8 mouse cellular contexts compared by ENCODE assay signal in genomic region chr14:99578665-99579064, GRCm38 (mm10).
DNase-seq lines count a peak whose midpoint lies in the region; ATAC-seq lines count a peak whose summit lies in the region.

No protein-coding gene starts in this region.

- no peaks in the 10 kb centered on the region for H3K27me3 ChIP-seq in forebrain, embryonic 15.5 days
- H3K27me3 ChIP-seq in forebrain, embryonic 10.5 days (ENCODE audit: poor library complexity, severe bottlenecking) = no peaks in the 10 kb centered on the region
- H3K27me3 ChIP-seq in kidney, embryonic 16.5 days (ENCODE audit: insufficient read depth, low read length) = no peaks in the 10 kb centered on the region
- no peaks in the 10 kb centered on the region for H3K27me3 ChIP-seq in stomach, embryonic 14.5 days (ENCODE audit: control insufficient read depth, insufficient read depth, low read length)

- WGBS in forebrain, embryonic 15.5 days = 66% methylated on average over 17 of the region's 17 CpGs
- WGBS in forebrain, embryonic 10.5 days = 88% methylated on average over 17 of the region's 17 CpGs
- WGBS in kidney, embryonic 16.5 days = 25% methylated on average over 17 of the region's 17 CpGs
- 40% methylated on average over 17 of the region's 17 CpGs for WGBS in stomach, embryonic 14.5 days

- H3K9ac ChIP-seq in forebrain, embryonic 15.5 days (replicated peaks) = no peak overlapping the region
- peak overlapping the region; percentile 51; the same call in 1 of the 2 replicates for H3K9ac ChIP-seq in kidney, embryonic 16.5 days (replicated peaks; ENCODE audit: low read length)
- no peak overlapping the region for H3K9ac ChIP-seq in stomach, embryonic 14.5 days (replicated peaks; ENCODE audit: low read depth, low read length)

- H3K4me1 ChIP-seq in forebrain, embryonic 15.5 days = peaks cover 6% of the 10 kb centered on the region; the same call in 1 of the 2 replicates
- H3K4me1 ChIP-seq in forebrain, embryonic 10.5 days = peaks cover 7% of the 10 kb centered on the region
- H3K4me1 ChIP-seq in kidney, embryonic 16.5 days (ENCODE audit: insufficient read depth, low read length) = 0 out of 2 replicates have a peak, but pooled peaks cover 4% of the 10 kb centered on the region
- no peaks in the 10 kb centered on the region; the same call in 1 of the 2 replicates for H3K4me1 ChIP-seq in stomach, embryonic 14.5 days (ENCODE audit: control insufficient read depth, insufficient read depth, low read length)

- H3K27ac ChIP-seq in forebrain, embryonic 15.5 days (replicated peaks) = no peak overlapping the region
- no peak overlapping the region for H3K27ac ChIP-seq in forebrain, embryonic 10.5 days
- H3K27ac ChIP-seq in kidney, embryonic 16.5 days (ENCODE audit: low read length) = peak overlapping the region; percentile 80
- peak overlapping the region; percentile 84 for H3K27ac ChIP-seq in stomach, embryonic 14.5 days (ENCODE audit: low read length)

- DNase-seq in forebrain, embryonic 10.5 days (ENCODE audit: extremely low spot score, low spot score) = no peak
- peak; percentile 11 for DNase-seq in ovary, postnatal 36 days (ENCODE audit: low spot score)
- no peak for DNase-seq in ovary, postnatal 10 days (ENCODE audit: low spot score)
- DNase-seq in spleen, adult 12 weeks (ENCODE audit: low spot score) = no peak

- H3K4me2 ChIP-seq in forebrain, embryonic 15.5 days (replicated peaks) = peak overlapping the region; percentile 7
- H3K4me2 ChIP-seq in kidney, embryonic 16.5 days (replicated peaks; ENCODE audit: low read depth, low read length) = peak overlapping the region; percentile 61
- H3K4me2 ChIP-seq in stomach, embryonic 14.5 days (replicated peaks; ENCODE audit: low read depth, low read length) = peak overlapping the region; percentile 32

- H3K36me3 ChIP-seq in forebrain, embryonic 15.5 days = no peaks in the 10 kb centered on the region
- no peaks in the 10 kb centered on the region for H3K36me3 ChIP-seq in forebrain, embryonic 10.5 days (replicated peaks)
- no peaks in the 10 kb centered on the region for H3K36me3 ChIP-seq in kidney, embryonic 16.5 days (ENCODE audit: insufficient read depth, low read length)
- no peaks in the 10 kb centered on the region for H3K36me3 ChIP-seq in stomach, embryonic 14.5 days (ENCODE audit: control insufficient read depth, insufficient read depth, low read length)

- H3K4me3 ChIP-seq in forebrain, embryonic 15.5 days = no peak overlapping the region
- H3K4me3 ChIP-seq in forebrain, embryonic 10.5 days = no peak overlapping the region
- H3K4me3 ChIP-seq in kidney, embryonic 16.5 days (ENCODE audit: low read length) = peak overlapping the region; percentile 36
- H3K4me3 ChIP-seq in stomach, embryonic 14.5 days (ENCODE audit: low read depth, low read length) = peak overlapping the region; percentile 11

- H3K9me3 ChIP-seq in forebrain, embryonic 15.5 days = no peaks in the 10 kb centered on the region
- H3K9me3 ChIP-seq in forebrain, embryonic 10.5 days = no peaks in the 10 kb centered on the region
- no peaks in the 10 kb centered on the region for H3K9me3 ChIP-seq in kidney, embryonic 16.5 days (ENCODE audit: low read length)
- H3K9me3 ChIP-seq in stomach, embryonic 14.5 days (ENCODE audit: control insufficient read depth, low read depth, low read length) = no peaks in the 10 kb centered on the region

- peak; percentile 61 for ATAC-seq in forebrain, embryonic 15.5 days (replicated peaks)
- ATAC-seq in kidney, embryonic 16.5 days (ENCODE audit: low FRiP score, low TSS enrichment) = peak; percentile 50; the same call in 1 of the 2 replicates
- ATAC-seq in stomach, embryonic 14.5 days (ENCODE audit: insufficient number of reproducible peaks, insufficient read depth, low FRiP score, low read depth) = no peak
- no peak for ATAC-seq in megakaryocyte-erythroid progenitor cell, adult 5-6 weeks (replicated peaks; ENCODE audit: low FRiP score, low TSS enrichment, poor library complexity, severe bottlenecking)

Comparison
In these comparisons a context has a peak if more than half of its experiments do, and no peak if none do; other contexts are left out.
1. ATAC-seq: peak in forebrain, embryonic 15.5 days (single experiment) and kidney, embryonic 16.5 days (single experiment); none in stomach, embryonic 14.5 days (single experiment) and megakaryocyte-erythroid progenitor cell, adult 5-6 weeks (single experiment).
2. H3K27ac ChIP-seq: peak in kidney, embryonic 16.5 days (single experiment) and stomach, embryonic 14.5 days (single experiment); none in forebrain, embryonic 15.5 days (single experiment) and forebrain, embryonic 10.5 days (single experiment).
3. H3K4me2 ChIP-seq: peak in every context shown above with its lines; median percentile 61 in kidney, embryonic 16.5 days; 32 in stomach, embryonic 14.5 days; 7 in forebrain, embryonic 15.5 days.
4. H3K4me3 ChIP-seq: peak in kidney, embryonic 16.5 days (single experiment) and stomach, embryonic 14.5 days (single experiment); none in forebrain, embryonic 15.5 days (single experiment) and forebrain, embryonic 10.5 days (single experiment).